Mouse (Mus musculus) ES-E14 (cell line): ENCODE measurements around the gene Nr1i3. TPM values are rescaled to one million over a fixed set of nuclear protein-coding genes. Genes with fewer than 3 reads are reported as not detected.

Source experiments
- DNase-seq: peaks from one replicate; pipeline ENCODE4 v3.0.0-alpha.2; 2013; ENCODE audit warnings: low read depth, low spot score
- H3K27ac ChIP-seq: 2 replicates; pipeline ENCODE4 v1.5.1; 2012; ENCODE audit warnings: low read depth, mild to moderate bottlenecking, low read length, moderate library complexity, mixed read lengths; ENCODE audit not compliant: poor library complexity, insufficient read depth, severe bottlenecking
- H3K36me3 ChIP-seq: 2 replicates; pipeline ENCODE4 v1.6.1; 2012; ENCODE audit warnings: mild to moderate bottlenecking, low read length, moderate library complexity, mixed read lengths; ENCODE audit not compliant: control insufficient read depth, poor library complexity, insufficient read depth, severe bottlenecking
- H3K4me1 ChIP-seq, 2 experiments: fragments of 150-350 bp in 1 of 2; sonication (generic) in 1 of 2; 2 replicates each; pipeline ENCODE4 v1.6.1; 2012; ENCODE audit warnings: low read length in 2 of 2, mild to moderate bottlenecking in 1 of 2, mixed read lengths in 1 of 2; ENCODE audit not compliant: control insufficient read depth in 2 of 2, insufficient read depth in 2 of 2, poor library complexity in 1 of 2
- H3K4me3 ChIP-seq, 2 experiments: fragments of 150-350 bp in 1 of 2; sonication (generic) in 1 of 2; 2 replicates each; pipeline ENCODE4 v1.5.1; 2012; ENCODE audit warnings: low read length in 2 of 2, low read depth in 1 of 2, mild to moderate bottlenecking in 1 of 2, mixed read lengths in 1 of 2; ENCODE audit not compliant: insufficient read depth in 1 of 2, poor library complexity in 1 of 2, severe bottlenecking in 1 of 2
- H3K9ac ChIP-seq: 2 replicates; pipeline ENCODE4 v1.6.1; 2012; ENCODE audit warnings: low read depth, mild to moderate bottlenecking, low read length, mixed read lengths; ENCODE audit not compliant: poor library complexity, insufficient read depth, severe bottlenecking
- H3K9me3 ChIP-seq: fragments of 150-350 bp; sonication (generic); 2 replicates; pipeline ENCODE4 v1.6.1; 2012; ENCODE audit warnings: low read depth, mild to moderate bottlenecking, low read length; ENCODE audit not compliant: control insufficient read depth, insufficient read depth
- CHD2 ChIP-seq: IDR thresholded peaks from 2 replicates; pipeline ENCODE4 v1.6.1; 2014; ENCODE audit warnings: mild to moderate bottlenecking, low read depth, low read length, inconsistent platforms
- HCFC1 ChIP-seq: IDR thresholded peaks from 2 replicates; pipeline ENCODE4 v1.6.1; 2012; ENCODE audit warnings: low read length, inconsistent platforms, borderline replicate concordance; ENCODE audit not compliant: insufficient read depth
- MAFK ChIP-seq: IDR thresholded peaks from 2 replicates; pipeline ENCODE4 v1.6.1; 2014; ENCODE audit warnings: mild to moderate bottlenecking, low read depth, low read length, inconsistent platforms; ENCODE audit not compliant: insufficient read depth
- ZC3H11A ChIP-seq: IDR thresholded peaks from 2 replicates; pipeline ENCODE4 v1.6.1; 2012; ENCODE audit warnings: low read depth, mild to moderate bottlenecking, inconsistent platforms, low read length, borderline replicate concordance
- ZNF384 ChIP-seq: IDR thresholded peaks from 2 replicates; pipeline ENCODE4 v1.6.1; 2012; ENCODE audit warnings: low read depth, low read length, inconsistent platforms
- in situ Hi-C, 2 experiments: fragments of 600-800 bp; cut with MboI; formaldehyde crosslinking; loops; one replicate each; pipeline ENCODE4 v1.15.1; 2025; ENCODE audit warnings: low sequenced_read_pairs in 2 of 2, inconsistent platforms in 1 of 2; ENCODE audit not compliant: unreplicated experiment in 2 of 2
- total RNA-seq: library from RNA; depleted of rRNA; stranded (reverse); fragments of 300-350 nt; gene quantifications from 2 replicates; pipeline ENCODE4 v1.2.3, GENCODE M21; 2012; rRNA removed

Nr1i3 gene
- total RNA-seq: 0.71 and 1.2 TPM in 2 replicates

DNA sequence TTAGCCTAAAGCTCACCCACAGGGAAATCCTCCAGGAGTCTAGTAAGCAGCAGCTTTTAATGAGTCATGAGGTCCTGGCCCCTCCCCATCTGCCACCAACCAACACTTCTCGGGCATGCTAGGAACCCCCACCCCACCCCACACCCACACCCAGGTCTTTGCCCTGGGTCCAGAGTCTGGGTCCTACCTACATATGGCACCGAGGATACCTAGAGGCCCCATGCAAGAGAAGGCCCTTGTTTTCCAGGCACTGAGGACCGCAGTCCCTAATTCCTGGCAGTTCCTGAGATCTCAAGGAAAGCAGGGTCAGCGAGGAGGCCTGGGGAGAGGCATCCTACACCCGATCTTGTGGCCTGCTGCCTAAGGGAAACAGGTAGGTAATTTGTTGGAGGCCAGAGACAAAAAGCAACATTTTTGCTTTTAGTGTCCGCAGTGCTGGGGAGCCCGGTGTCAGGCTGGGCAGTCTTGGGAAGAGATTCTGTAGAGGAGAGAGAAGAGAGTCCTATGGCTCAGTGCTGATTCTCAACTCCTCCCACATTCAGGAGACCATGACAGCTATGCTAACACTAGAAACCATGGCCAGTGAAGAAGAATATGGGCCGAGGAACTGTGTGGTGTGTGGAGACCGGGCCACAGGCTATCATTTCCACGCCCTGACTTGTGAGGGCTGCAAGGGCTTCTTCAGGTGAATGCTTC is at the start of gene Nr1i3:
Gene Nr1i3, plus strand, starts transcription at position 170 of the 696 bp plus-strand sequence.
- no peak within 1 kb of the TSS for H3K27ac ChIP-seq
- TF ChIP-seq MAFK: no peak
- TF ChIP-seq CHD2: no peak
- TF ChIP-seq ZNF384: no peak
- TF ChIP-seq HCFC1: no peak
- TF ChIP-seq ZC3H11A: no peak

DNA sequence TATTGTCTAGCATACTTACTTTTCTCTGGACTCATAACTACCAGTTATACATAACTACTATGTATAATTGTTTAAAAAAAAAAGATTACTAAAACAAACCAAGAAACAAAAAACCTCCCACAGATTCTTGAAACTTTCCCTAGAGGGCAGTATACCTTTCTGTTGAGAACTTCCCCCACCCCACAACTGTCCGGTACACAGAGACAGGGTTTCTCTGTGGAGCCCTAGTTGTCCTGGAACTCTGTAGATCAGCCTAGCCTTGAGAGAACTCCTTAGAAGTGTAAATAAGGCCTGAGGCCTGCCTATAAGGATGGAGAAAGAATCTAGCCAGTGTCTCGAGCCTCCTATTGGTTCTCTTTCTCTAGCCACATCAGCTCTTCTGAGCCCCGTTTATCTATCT is 49.5 kb upstream of the Nr1i3 start:
- Histone ChIP-seq H3K4me3 (no peak overlapping the region), H3K4me1 (peaks cover 0 to 6% of the 10 kb centered on the region in 2 experiments; a peak in 1 of 4 replicates), H3K27ac (no peak overlapping the region), H3K36me3 (no peaks in the 10 kb centered on the region), H3K9me3 (no peaks in the 10 kb centered on the region), H3K9ac (no peak overlapping the region)
- in situ Hi-C loops: no loop called here
- DNase-seq: no peak
- no peak for TF ChIP-seq MAFK
- TF ChIP-seq ZNF384: no peak
- TF ChIP-seq ZC3H11A: no peak
- TF ChIP-seq CHD2: no peak
- TF ChIP-seq HCFC1: no peak

More for the DNA sequence above, at the start of gene Nr1i3:
- in situ Hi-C loops: no loop called here
- no peak for DNase-seq
- Histone ChIP-seq H3K9ac (no peak within 1 kb of the TSS), H3K36me3 (no peaks in the 10 kb centered on the region), H3K4me3 (no peak within 1 kb of the TSS), H3K4me1 (peaks cover 0 to 4% of the 10 kb centered on the region in 2 experiments; a peak in 3 of 4 replicates), H3K9me3 (no peaks in the 10 kb centered on the region)

DNA sequence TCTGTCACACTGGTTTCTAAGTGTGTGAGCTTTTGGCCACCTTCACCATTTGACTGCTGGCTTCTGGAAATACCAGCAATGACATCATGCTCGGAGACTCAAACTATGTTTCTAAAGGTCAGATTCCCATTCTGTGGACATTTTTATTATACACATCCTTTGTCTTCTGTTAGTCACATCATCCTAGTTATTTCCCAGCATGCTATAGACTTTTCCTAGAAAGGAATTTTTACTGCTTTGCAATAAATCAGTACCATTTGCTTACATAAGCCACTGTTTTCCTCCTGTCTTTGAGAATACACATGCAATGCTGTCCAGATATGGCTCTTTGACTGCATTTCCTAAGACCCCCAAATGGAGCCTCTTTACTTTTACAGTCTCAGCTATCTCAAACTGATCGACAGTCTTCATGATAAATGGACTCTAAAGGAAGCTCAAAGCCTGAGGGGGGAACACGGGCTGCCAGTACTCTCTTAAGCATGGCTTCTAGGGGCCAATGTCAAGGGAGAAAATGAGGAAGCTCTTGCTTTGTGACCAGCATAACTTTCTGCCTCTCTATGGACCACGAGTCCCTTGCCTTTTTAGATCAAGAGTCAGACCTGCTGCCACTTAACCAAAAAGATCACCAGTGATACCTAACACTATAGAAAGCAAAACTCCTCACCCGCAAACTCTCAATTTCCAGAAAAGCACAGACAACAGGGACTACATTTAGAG is 48.0 kb upstream of the Nr1i3 start:
- Histone ChIP-seq H3K27ac (no peak overlapping the region), H3K36me3 (no peaks in the 10 kb centered on the region), H3K9ac (no peak overlapping the region), H3K4me1 (no peaks in the 10 kb centered on the region), H3K9me3 (no peaks in the 10 kb centered on the region), H3K4me3 (no peak overlapping the region)
- TF ChIP-seq HCFC1 (no peak), ZNF384 (no peak), CHD2 (no peak), MAFK (no peak), ZC3H11A (no peak)
- in situ Hi-C loops: no loop called here
- no peak for DNase-seq

DNA sequence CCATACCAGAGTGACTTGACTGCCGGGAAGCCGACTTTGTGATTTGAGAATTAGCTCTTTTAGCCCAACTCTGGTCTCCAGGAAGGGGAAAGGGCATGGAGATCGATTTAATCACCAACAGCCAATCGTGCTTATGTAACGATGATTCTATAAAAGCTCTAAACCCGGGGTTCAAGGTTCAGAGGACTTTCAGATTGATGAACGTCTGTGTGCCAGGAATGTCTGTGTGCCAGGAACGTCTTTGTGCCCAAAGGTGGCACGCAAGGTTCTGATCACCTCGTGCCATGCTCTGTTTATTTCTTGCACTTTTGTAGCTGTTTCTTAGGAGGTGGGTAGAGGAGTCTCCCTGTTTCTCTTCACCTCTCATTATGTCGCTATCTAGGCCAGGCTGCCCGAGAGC is 44.9 kb upstream of the Nr1i3 start:
- Histone ChIP-seq H3K4me3 (no peak overlapping the region), H3K9me3 (no peaks in the 10 kb centered on the region), H3K9ac (no peak overlapping the region), H3K27ac (no peak overlapping the region), H3K36me3 (no peaks in the 10 kb centered on the region), H3K4me1 (no peaks in the 10 kb centered on the region)
- DNase-seq: no peak
- TF ChIP-seq MAFK: no peak
- TF ChIP-seq ZC3H11A: no peak
- no peak for TF ChIP-seq HCFC1
- no peak for TF ChIP-seq ZNF384
- TF ChIP-seq CHD2: no peak
- in situ Hi-C loops: no loop called here
